Mouse (Mus musculus): ENCODE results near the gene Fmod.

The Fmod gene

DNA sequence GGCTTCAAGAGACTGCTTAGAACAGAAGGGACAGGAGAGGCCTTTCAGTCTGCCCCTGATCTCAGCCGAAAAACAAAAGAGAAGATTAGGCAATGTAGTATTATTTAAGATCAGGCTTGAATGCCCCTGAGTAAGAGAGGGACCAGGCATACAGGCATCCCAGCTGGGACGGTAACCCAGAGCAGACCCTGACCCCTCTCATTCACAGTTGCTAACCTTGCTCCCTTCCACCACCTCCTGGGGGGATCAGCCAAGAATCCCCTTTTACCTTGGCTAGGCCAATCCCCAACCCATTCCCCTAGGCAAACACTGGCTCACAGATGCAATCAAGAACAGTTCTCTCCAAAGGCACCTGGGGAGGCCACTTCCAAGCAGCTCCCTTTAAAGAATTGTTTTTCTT is 39.7 kb downstream of the Fmod start:
- DNase-seq (ENCODE audit: low spot score), result no peak

DNA sequence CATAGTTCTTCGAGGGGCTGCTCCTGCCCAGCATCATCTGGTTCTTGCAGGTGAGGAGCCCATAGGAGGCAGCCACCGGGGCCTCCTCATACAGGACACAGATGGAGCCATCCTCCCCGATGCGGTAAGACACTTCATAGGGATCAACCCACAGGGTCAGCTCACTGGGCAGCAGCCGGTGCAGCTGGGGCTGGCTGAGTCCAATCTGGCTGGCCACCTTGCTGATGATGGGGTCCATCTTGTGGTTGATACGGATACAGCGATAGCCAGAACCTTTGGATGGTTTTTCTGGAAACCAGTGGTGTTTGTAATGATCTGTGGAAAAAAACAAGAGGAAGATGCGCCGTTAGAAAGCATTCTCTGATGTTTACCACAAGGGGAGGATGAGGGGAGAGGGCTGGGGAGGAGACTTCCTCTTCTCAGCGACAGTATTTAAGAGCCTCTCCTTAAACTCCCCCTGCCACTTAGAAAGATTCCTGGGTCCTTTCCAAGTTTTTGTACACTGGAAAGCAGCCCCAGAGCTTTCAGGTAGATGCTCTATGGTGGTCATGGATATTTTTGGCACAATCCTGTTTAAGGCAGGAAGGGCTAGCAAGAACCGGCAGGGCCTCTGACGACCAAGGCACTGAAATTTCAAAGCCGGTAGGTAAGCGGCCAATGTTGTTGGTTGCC is 40.5 kb downstream of the Fmod start:
- DNase-seq (ENCODE audit: low spot score), result peak; percentile 59

DNA sequence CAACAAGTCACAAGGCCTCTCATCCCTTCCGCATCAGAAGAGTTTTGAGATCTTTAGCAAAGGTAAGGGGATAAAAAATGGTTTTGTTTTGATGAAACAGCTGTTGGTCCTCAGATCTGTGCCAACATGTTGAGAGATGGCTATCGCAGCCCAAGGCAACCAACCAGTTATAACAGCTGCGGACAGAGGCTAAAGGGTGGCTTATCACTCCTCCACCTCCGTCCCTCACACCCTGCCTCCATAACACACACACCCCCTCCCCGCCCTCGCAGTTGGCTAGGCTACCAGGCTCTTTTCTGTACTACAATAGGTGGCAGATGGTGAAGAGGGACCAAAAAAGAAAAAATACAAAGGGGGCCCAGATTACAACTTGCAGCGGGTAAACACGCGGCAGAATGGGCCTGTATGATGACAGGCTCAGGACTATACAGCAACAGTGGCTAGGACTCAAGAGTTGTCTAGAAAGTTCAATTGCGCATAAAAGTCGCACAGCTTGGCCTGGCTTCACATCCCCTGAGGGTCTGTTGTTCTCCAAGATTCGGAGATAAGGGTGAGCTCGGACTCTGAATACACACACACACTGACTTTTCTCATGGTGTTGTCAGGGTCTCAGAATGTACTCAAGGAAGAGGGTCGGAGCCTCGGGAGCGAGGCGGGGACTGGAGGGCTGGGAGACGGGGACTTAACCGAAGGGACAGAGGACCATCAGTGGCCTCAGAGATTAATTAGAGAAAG is 41.2 kb downstream of the Fmod start:
- DNase-seq (ENCODE audit: low spot score), result peak; percentile 51

DNA sequence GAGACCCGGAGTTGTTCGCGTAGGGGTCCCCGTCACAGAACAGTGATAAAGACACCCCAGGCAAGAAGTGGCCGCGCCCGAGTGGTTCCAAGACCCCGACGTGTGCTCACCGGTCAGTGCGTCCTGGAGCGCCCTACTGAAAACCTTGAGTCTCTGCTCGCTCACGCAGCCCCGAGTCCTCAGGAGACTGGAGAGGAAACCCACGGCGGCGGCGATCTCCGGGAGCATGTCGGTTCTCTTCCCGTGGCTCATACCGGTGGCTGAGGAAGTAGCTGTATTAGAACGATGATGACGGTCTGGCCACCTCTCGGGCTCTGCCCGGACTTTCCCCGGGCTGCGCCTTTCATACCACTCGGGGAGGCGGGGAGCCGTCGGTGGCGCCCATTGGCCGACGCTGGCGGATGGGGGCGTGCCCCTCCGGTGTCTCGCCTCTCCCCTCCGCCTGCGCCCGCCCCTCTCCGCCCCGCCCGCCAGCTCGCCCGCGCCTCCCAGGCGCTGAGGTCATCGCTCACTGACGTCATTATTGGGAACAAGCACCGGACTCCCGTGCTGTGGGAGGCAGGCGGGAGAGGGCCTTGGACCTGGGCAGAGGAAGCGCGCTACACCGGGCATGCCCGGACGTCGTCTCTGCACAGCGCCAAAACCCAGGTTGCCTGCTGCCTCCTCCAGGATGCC is 41.9 kb downstream of the Fmod start, which contains the start of gene Btg2:
Btg2 (minus strand) TSS at position 319 of the 675 bp plus-strand sequence.
- peak; percentile 96 for DNase-seq (ENCODE audit: low spot score)

DNA sequence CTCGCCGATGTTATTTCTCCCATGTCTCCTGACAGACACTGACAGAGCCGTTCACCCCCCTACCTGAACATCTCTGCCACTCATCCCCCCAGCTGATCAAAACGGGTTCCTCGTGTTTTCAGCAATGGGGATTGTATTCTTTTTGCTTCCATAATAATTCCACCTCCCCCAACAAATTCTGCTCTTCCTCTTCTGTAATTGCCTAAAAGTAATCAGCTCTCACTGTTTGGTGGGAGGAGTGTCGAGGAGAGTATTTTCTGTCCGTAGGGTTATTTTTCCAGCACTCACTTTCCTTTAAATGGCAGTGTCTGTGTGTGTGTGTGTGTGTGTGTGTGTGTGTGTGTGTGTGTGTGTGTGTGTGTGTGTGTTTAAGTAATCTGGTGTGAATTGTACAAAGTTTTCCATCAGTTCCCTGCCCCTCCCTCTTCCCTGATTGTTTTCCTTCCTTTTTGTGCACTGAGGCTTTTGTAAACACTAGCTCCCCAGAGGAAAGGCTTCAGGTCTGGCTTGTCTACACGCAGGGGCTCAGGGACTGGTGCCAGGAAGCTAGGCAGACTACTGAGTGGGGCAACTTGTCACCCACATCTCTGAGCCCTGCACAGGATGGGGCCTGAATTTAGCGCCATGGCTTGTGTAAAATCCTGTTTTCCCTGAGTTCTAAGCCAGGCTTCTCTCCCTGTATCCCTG is 42.6 kb downstream of the Fmod start:
- DNase-seq (ENCODE audit: low spot score), result peak; percentile 50

DNA sequence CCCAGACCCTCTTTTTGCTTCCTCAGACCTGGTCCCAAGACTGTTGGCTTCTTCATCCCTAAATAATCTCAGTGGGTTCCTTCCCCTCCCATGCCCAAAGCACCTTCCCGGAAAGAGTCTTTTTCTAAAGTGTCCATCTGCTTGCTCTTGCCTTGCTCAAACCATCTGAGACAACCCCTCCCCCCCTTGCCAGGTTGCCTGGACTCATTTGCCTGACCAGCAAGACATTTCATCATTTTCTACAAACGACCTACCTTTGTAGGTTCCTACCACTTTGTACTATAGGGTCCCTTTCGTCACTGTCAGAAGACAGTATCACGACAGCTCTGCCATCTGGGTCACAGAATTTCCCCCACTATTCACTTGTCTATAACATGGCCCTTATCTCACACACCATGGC is 43.4 kb downstream of the Fmod start:
- DNase-seq (ENCODE audit: low spot score), result no peak

DNA sequence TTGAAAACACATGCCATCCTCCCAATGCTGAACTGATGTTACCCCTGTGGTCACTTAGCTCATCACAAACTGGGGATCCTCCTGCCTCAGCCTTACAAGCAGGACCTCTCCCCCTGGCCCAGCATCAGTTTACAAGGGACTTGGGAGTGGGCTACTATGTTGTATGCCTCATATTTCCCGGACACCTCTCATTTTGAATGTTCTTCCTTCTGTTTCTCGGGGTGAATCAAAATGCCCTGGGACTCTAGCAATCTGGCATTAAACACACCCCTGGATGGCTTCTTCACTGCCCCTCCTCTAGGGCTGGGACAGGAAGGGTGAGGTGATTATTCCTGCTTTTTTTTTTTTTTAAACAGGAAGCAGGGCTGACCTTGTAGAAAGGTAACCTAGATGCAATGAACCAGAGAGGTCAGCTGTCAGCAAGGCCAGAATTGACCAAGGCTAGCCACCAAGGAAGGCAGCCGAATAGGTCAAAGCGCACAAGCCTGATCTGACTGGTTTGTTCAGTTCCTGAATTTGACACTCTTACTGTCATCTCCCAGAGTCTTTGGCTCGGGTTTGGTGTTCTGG is 43.9 kb downstream of the Fmod start:
- DNase-seq (ENCODE audit: low spot score), result no peak

DNA sequence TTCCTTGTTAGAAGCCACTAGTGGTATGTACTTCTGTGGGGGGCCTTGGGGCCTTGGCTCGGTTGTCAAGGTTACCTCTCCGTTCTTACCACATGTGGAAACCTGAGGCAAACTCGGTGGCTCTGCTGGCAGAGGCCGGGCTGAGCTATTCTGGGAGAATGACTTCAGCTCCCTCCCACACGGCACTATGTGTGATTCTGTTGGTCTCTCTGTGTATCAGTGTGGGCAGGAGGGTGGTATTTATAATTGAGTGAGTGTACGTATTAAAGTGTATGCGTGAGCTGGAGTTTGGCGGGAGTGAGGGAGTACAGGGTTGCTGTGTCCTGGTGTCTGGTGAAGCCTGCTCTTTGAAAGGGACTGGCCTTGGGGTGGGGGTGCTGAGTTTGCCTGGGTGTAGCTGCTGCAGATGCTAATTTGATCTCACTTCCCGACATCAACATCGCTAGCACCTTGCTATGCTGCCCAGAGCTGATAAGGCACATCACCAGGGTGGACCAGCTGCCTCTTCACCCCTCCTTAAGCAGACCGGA is 46.0 kb downstream of the Fmod start:
- DNase-seq (ENCODE audit: low spot score), result no peak

DNA sequence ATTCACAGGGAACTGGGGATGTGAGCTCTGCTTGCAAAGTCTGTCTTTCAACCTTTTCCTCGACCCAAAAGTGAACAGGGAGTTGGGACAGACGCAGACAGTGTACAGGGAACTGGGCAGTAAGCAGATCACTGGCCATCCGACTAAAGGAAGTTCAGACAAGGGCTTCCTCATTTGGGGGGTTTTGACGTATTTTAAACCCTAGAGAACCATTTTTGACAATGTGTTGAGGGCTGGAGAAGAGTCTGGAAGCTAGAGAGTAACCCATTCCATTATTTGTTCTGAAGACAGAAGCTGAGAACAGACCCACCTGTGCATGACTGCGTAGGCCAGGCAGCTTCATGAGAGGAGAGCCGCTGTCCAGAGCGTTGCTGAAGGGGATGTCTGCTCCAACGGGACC is 46.6 kb downstream of the Fmod start:
- DNase-seq (ENCODE audit: low spot score), result no peak

DNA sequence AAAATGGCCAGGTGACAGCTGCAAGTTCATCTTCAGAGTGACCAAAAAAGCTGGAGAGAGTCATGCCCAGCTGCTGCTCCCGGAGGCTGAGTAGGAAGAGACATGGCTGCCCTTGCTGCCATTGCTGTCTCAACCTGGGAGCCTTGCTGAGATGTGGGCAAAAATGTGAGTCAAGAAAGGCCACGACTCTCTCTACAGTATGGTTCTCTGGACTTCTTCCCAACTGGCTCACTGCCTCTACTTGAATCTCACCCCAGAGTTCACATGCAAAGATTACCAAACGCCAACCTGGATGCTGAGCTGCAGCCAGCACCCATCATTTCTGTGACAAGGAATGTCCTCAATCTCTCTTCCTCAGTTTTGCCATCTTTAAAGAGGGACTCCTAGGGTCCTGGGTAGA is 47.1 kb downstream of the Fmod start:
- DNase-seq (ENCODE audit: low spot score), result peak; percentile 66

DNA sequence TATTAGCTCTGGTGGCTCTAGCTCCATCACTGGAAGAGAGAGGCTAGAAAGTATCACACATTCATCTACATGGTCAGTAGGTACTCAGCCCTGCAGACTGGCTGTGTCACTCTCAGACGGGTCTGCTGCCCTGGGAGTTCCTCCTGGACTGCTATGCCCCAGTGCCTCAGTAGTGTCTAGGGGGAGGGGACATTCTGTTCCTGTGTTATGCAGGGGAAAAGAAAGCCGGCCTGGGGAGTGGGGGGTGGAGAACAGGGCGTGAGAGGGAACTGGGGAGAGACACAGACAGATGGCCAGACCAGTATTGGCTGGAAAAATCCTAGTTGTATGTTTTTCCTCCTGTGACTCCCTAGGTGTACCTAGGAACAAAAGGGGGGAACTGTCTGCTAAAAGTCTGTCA is 49.0 kb downstream of the Fmod start:
- DNase-seq (ENCODE audit: low spot score), result no peak

DNA sequence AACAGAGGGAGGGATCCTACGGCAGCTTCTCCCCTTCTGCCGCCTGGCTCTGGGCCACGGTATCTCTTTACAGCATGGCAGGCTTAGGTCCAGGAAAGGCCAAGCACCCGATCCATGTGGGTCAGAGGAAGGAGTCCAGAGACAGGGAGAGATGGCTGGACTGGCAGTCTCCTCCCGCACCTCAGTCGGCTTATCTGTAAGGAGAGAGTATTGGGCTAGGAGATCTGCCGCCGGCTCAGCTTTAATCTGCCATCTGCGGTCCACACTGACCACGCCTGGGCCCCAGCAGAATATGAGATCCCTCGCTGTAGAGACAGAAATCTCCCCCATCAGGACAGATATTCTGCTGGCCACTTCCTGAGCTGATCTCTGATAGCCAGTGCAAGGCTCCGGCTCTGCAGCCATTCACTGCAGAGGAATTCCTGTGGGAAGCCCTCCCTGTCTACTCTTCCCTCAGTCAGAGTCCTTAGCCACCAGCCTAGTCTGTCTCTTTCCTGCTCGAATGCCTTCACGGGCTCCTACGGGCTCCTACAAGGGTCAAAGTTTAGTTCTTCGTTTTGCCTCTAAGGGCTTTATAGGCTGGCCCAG is 49.9 kb downstream of the Fmod start:
- DNase-seq (ENCODE audit: low spot score), result no peak

DNA sequence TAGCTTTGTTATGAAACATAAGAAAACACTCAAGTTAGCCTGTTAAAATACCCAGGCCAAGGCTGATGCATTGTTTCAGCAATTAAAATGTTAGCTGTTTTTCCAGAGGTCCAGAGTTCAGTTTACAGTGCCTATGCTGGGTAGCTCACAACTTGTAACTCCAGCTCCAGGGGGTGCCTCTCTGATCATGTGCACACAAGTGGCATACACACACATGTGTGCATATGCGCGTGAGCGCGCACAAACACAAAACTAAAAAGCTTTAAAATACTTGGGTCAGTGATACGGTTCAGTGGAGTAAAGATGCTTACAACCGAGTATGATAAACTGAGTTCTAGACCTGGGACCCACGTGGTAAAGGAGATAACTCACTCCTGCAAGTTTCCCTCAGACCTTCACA is 52.0 kb downstream of the Fmod start:
- no peak for DNase-seq (ENCODE audit: low spot score)

DNA sequence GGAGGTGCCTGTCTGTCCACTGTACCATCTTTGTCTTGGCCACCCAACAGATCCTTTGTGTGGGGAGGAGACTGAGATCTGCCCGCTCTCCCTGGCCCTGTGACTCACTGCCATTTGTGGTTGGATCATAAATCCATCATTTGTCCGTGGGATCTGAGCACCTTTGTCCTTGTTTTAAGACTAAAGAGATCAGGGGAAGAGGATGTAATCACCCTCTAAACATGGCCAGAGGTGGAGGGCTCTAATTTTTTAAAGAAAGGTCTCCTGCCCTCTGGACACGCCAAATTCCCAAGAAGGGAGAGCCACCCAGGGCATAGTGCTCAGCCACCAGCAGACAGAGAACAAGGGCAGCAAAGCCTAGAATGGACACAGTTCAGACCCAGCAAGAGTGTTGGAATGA is 54.8 kb downstream of the Fmod start:
- DNase-seq (ENCODE audit: low spot score), result no peak

DNA sequence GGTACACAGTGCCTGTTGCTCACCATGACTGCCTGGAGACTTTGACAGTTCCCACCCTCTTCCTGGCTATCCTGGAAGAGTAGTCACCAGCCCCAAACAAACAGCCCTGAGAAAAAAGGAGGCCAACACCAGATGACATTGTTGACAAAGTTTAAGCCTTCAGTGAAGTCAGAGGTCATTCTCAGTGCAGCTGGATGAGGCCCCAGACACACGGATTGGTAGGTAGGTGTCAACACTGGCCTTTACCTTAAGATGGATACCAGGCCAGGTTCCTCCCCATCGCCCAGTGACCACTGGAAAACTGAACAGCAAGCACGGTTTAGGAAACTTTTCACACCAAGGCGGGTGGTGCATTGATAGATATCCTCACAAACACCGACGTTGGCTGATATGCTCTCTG is 55.3 kb downstream of the Fmod start:
- peak; percentile 76 for DNase-seq (ENCODE audit: low spot score)

DNA sequence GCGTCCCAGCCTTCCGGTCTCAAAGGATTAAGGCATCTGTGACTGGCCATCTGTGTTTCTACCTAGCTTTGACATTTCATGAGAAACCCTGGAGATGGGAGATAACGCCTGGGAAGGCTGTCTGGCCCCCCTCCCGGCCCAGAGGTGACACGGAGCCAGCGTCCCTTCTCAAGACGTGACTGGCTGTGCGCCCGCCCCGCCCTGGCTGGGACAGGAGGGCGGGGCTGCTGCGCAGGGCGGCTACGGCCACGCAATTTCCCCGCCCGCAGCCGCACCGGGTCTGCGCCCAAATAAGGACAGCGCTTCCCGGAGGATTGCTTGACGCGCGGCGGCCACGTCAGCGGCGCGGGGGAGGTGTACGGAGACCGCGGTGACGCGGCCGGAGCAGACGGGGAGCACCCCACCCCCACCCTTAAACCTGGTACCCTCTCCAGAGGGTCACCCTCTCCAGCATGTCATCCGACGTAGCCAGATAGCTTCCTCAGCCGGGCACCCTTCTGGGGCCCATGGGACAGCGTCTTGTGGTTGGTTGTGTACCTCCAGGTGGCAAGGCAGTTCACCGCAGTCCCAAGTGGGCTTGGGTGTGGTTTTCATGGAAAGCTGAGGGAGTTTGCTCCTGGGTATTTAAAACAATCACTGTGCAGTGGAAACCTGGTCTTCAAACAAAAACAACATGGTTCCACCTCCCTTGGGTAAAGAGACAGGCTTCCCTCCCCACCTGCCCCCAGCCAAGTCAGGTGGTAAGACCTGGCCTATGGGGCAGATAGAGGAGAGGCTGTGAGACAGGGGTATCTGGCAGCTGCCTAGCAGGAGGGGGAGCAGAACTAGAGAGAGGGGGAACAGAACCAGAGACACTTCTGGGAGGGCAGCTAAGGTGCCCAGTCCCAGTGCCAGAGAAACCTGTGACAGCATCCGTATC is 56.1 kb downstream of the Fmod start:
- peak; percentile 92 for DNase-seq (ENCODE audit: low spot score)

DNA sequence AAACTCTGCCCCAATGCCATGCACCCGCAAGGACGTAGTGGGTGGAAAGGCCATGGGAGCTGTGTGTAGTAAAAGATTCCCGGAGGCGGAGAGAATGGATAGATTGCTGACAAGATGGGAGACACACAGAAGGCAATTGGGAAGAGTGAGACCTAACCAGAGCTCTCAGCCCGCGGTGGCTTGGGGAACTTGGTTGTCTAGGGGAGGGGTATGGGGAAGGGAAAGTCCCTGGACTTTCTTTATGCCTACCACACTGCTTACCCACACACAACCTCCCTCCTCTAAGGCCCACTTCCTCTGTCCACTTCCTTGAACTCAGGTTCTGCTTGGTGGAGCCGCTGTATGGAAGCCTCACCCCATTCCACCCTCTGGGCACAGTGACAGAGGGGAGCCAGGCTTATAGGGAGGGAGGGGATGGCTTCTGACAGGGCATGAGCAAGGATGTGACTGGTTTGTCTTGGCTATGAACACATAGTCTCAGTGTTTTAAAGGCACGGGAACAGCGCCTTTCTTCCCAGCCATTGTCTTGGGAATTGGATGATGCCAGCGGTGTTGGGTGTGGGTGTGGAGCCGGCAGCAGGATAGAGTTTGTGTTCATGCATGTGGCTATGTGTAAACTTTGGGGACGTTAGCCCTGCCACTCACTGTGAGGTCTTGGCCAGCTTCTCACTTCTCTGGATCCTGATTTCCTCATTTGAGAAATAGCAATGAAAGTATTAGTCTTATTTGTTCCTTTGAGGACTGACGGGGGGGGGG is 56.9 kb downstream of the Fmod start:
- peak; percentile 44 for DNase-seq (ENCODE audit: low spot score)

DNA sequence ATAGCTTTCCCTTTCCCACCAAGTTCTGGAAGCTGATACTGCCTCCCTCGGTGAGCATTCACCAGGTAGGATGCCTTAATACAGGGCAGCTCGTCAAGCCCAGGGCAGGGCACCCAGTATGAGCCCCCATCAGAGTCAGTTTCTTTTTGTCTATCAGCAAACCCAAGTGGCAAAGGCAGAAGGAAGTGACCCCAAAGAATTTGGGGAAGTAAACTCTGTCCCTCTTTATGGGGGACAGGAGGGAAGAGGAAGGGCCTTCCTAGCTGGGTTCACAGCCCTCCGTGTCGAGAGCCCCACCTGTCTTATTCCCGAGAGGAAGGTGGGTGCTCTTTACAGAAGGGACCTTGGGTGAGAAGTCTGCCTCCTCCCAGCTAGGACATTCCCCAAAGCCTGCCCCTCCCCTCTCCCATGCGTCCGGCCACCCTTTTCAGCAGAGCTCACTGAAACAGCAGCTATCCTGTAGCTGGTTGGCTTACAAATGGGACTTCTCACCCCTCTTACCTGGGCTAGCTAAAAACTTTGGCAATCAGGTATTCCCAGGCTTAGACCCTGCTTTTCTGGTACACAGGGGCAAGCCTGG is 58.1 kb downstream of the Fmod start:
- DNase-seq (ENCODE audit: low spot score), result no peak

DNA sequence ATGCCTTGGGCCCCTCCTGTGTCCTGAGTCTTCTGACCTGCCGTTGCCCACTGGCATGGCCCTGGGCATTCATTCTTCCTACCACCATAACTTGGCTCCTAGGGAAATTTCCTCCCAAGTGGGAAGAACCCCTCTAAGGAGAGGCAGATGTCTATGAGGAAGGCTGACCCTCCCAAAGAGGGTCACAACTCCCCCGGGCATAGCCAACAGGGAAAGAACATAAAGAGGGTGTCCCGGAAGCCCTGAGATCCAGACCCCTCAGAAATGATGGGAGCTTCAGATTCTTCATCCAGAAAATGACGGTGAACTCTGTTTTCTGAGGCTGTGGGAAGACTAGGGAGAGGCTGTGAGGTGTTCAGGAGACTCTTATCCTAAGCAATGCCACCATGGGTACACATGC is 58.7 kb downstream of the Fmod start:
- no peak for DNase-seq (ENCODE audit: low spot score)
